Mouse (Mus musculus) cerebellum, adult 2 months (tissue): ENCODE data around the gene Mpdz. TPM values are rescaled to one million over a fixed set of nuclear protein-coding genes. Genes with fewer than 3 reads are reported as not detected.

ENCODE experiments used
- DNase-seq, 2 experiments: peaks; one replicate each; pipeline ENCODE4 v3.0.0; 2021
- H3K27ac ChIP-seq: fragments of 200-500 bp; 2 replicates; pipeline ENCODE4 v1.5.1; 2012; ENCODE audit warnings: low read length, control low read depth, inconsistent platforms; ENCODE audit not compliant: insufficient read depth
- H3K27me3 ChIP-seq: fragments of 200-500 bp; 2 replicates; pipeline ENCODE4 v1.6.1; 2012; ENCODE audit warnings: inconsistent platforms, mild to moderate bottlenecking, low read length, moderate library complexity; ENCODE audit not compliant: control insufficient read depth, insufficient read depth
- H3K4me1 ChIP-seq: fragments of 200-500 bp; 2 replicates; pipeline ENCODE4 v1.6.1; 2011; ENCODE audit warnings: low read length; ENCODE audit not compliant: control insufficient read depth, insufficient read depth
- H3K4me3 ChIP-seq: fragments of 200-500 bp; replicated peaks from 2 replicates; pipeline ENCODE3; 2011; ENCODE audit warnings: mild to moderate bottlenecking, low read depth, low read length, control low read depth; ENCODE audit not compliant: insufficient read depth
- CTCF ChIP-seq: fragments of 200-500 bp; IDR thresholded peaks from 2 replicates; pipeline ENCODE4 v1.5.1; 2011; ENCODE audit warnings: low read depth, mild to moderate bottlenecking, control low read depth, low read length, moderate library complexity, borderline replicate concordance; ENCODE audit not compliant: insufficient read depth
- POLR2A ChIP-seq: fragments of 200-500 bp; IDR thresholded peaks from 2 replicates; pipeline ENCODE4 v1.6.1; 2011; ENCODE audit warnings: low read length, control low read depth, borderline replicate concordance; ENCODE audit not compliant: insufficient read depth
- WGBS: fragments of 180-500 bp; shearing (Covaris S2); methylation state at CpG from one replicate; pipeline ENCODE4 v1.1.7; 2018; 5-methylcytosine and 5-hydroxymethylcytosine counted together
- polyA plus RNA-seq: library from polyadenylated mRNA; depleted of rRNA; stranded (reverse); fragments of >200 nt; gene quantifications from 2 replicates; pipeline ENCODE4 v1.2.3, GENCODE M21; 2012

The Mpdz gene
- polyA plus RNA-seq, 1 experiment = 31.8 TPM

GRCm38 (mm10) chr4:81462253-81462652 is 19.6 kb upstream of the Mpdz start:
- H3K4me3 ChIP-seq = no peak overlapping the region
- no peak for DNase-seq
- TF ChIP-seq CTCF (no peak), POLR2A (no peak)

GRCm38 (mm10) chr4:81458921-81459320 is 16.3 kb upstream of the Mpdz start:
- H3K4me3 ChIP-seq = no peak overlapping the region
- no peaks in the 10 kb centered on the region for H3K4me1 ChIP-seq
- WGBS = 93% methylated on average over 1 of the region's 1 CpGs
- TF ChIP-seq POLR2A = no peak
- TF ChIP-seq CTCF = no peak
- no peaks in the 10 kb centered on the region for H3K27me3 ChIP-seq
- no peak overlapping the region for H3K27ac ChIP-seq
- DNase-seq = no peak

More at GRCm38 (mm10) chr4:81462253-81462652, 19.6 kb upstream of the Mpdz start:
- no peaks in the 10 kb centered on the region for H3K27me3 ChIP-seq
- 42% methylated on average over 4 of the region's 4 CpGs for WGBS
- H3K4me1 ChIP-seq = no peaks in the 10 kb centered on the region
- no peak overlapping the region for H3K27ac ChIP-seq

- 62% methylated on average over 3 of the region's 3 CpGs for WGBS
- Histone ChIP-seq H3K27me3 (no peaks in the 10 kb centered on the region; the same call in 1 of the 2 replicates), H3K4me3 (no peak overlapping the region), H3K4me1 (no peaks in the 10 kb centered on the region), H3K27ac (no peak overlapping the region)
- TF ChIP-seq POLR2A (no peak), CTCF (no peak)
- no peak for DNase-seq
Measured at GRCm38 (mm10) chr4:81453806-81454205, 11.2 kb upstream of the Mpdz start.

- Histone ChIP-seq H3K27ac (no peak overlapping the region), H3K27me3 (no peaks in the 10 kb centered on the region; the same call in 1 of the 2 replicates), H3K4me1 (no peaks in the 10 kb centered on the region), H3K4me3 (no peak overlapping the region)
- WGBS = 74% methylated on average over 2 of the region's 2 CpGs
- no peak for DNase-seq
- TF ChIP-seq POLR2A (no peak), CTCF (no peak)
Measured at GRCm38 (mm10) chr4:81452183-81452582, 9.6 kb upstream of the Mpdz start.

- no peak for DNase-seq
- TF ChIP-seq POLR2A (no peak), CTCF (no peak)
- H3K4me3 ChIP-seq = no peak overlapping the region
- H3K4me1 ChIP-seq = no peaks in the 10 kb centered on the region
- WGBS = 73% methylated on average over 4 of the region's 4 CpGs
- no peaks in the 10 kb centered on the region; the same call in 1 of the 2 replicates for H3K27me3 ChIP-seq
- H3K27ac ChIP-seq = no peak overlapping the region
Measured at GRCm38 (mm10) chr4:81449413-81449812, 6.8 kb upstream of the Mpdz start.

- Histone ChIP-seq H3K4me1 (no peaks in the 10 kb centered on the region), H3K27ac (no peak overlapping the region), H3K4me3 (no peak overlapping the region), H3K27me3 (no peaks in the 10 kb centered on the region)
- WGBS = 97% methylated on average over 5 of the region's 5 CpGs
- no peak for DNase-seq
- no peak for TF ChIP-seq CTCF
- TF ChIP-seq POLR2A = no peak
Measured at GRCm38 (mm10) chr4:81443566-81443965, 951 bp upstream of the Mpdz start.

- Histone ChIP-seq H3K4me1 (no peaks in the 10 kb centered on the region; the same call in 1 of the 2 replicates), H3K27ac (no peak overlapping the region), H3K27me3 (no peaks in the 10 kb centered on the region), H3K4me3 (no peak overlapping the region)
- no peak for DNase-seq
- WGBS = 89% methylated on average over 3 of the region's 3 CpGs
- no peak for TF ChIP-seq CTCF
- no peak for TF ChIP-seq POLR2A
Measured at GRCm38 (mm10) chr4:81433961-81434360, 8.7 kb downstream of the Mpdz start.

- WGBS = 77% methylated on average over 4 of the region's 4 CpGs
- DNase-seq = no peak
Measured at GRCm38 (mm10) chr4:81430826-81431225, 11.8 kb downstream of the Mpdz start.

GRCm38 (mm10) chr4:81430105-81430504 is 12.5 kb downstream of the Mpdz start:
- no peaks in the 10 kb centered on the region for H3K27me3 ChIP-seq

More at GRCm38 (mm10) chr4:81430826-81431225, 11.8 kb downstream of the Mpdz start:
- Histone ChIP-seq H3K27ac (no peak overlapping the region), H3K4me1 (no peaks in the 10 kb centered on the region; the same call in 1 of the 2 replicates), H3K4me3 (no peak overlapping the region), H3K27me3 (no peaks in the 10 kb centered on the region)
- TF ChIP-seq CTCF (no peak), POLR2A (no peak)

More at GRCm38 (mm10) chr4:81430105-81430504, 12.5 kb downstream of the Mpdz start:
- Histone ChIP-seq H3K4me1 (no peaks in the 10 kb centered on the region; the same call in 1 of the 2 replicates), H3K27ac (no peak overlapping the region), H3K4me3 (no peak overlapping the region)
- peak; percentile 19 to 36 for DNase-seq
- 37% methylated on average over 3 of the region's 3 CpGs for WGBS
- TF ChIP-seq CTCF (no peak), POLR2A (no peak)
